Mouse (Mus musculus): ENCODE results near the gene Vasp.

DNA sequence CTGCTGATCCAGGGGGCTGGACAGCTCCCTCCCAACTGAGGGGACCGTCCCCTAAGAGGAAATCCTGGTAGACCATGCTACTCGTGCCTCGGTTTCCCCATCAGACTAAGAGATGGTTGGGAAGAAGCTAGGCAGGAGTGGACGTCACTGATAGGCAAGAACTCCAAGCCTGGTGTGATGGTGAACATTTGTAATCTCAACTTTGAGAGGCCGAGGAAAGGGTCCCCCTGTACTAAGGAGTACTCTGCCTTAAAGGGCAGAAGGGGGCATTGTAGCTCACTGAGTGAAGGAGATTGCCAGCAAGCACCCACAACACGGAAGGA is 33.8 kb upstream of the Vasp start:
- TF ChIP-seq CTCF (IDR thresholded peaks at IDR 0.05; ENCODE audit: insufficient read depth, low read length) = no peak
- TF ChIP-seq POLR2A (IDR thresholded peaks at IDR 0.05; ENCODE audit: borderline replicate concordance, extremely low read depth, low read depth, low read length) = no peak
